Mouse (Mus musculus): ENCODE measurements at regions not wholly inside any gene's neighbourhood (a gene's known extent, or its start where the extent isn't known, plus 50 kb on each side); places are given as distances from the start of the nearest gene placed in this dataset.
A peak's percentile ranks its signal among the peaks of the same experiment; 100 is the strongest.

DNA sequence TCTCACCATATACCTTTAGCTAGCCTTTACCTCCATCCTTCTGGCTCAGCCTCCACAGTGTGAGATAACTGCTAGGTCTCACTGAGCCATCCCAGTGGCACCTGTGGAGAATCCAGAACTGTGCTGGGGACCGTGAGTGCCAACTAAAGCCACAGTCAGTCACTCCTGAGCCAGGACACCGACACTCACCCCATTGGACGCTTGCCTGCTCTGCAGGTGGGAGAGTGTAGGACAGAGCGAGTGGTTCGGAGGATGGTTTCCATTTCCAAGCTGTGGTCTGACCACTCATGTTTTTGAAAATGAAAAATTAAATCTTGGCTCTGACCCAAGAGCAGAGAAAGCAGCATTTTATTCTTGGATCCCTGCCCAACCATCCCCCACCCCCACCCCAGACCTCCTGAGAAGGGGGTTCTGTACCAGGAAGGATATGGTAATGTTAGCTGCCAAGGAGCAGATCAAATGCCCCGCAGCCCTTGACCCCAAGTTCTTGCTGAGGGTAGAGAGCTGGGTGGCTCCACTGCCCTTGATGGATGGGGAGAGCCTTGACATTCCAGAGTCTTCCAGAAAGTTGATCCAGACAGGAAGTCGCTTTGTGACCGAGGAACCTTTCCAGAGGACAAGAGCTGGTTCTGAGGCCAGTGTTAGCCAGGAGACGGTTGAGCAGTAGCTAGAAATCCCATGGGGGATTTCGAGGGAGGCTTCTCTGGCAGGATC, 83.3 kb upstream of the Smim23 start:
- DNase-seq: peak; percentile 40 to 65

GRCm38 (mm10) chr11:32903970-32904369, 79.6 kb upstream of the Smim23 start:
- DNase-seq: peak; percentile 57 to 71

DNA sequence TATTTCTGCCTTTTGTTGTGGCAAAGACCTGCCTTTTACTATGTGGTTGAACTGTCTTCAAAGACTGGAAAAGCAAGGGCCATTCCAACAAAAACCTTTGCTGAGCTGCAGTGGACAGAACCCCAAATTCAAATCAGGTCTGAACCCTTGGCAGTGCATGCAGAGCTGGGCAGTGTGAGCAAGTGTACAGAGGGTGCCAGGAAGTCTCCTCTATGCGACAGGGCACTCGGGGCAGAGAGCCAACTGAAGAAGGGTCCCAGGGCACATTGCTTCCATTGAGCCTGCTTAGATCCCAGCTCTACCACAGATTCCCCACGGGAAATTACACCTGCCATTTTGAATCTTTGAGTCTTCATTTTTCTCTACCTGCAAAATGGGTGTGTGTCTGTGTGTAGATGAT, 79.0 kb upstream of the Smim23 start:
- DNase-seq: peak; percentile 56 to 72

DNA sequence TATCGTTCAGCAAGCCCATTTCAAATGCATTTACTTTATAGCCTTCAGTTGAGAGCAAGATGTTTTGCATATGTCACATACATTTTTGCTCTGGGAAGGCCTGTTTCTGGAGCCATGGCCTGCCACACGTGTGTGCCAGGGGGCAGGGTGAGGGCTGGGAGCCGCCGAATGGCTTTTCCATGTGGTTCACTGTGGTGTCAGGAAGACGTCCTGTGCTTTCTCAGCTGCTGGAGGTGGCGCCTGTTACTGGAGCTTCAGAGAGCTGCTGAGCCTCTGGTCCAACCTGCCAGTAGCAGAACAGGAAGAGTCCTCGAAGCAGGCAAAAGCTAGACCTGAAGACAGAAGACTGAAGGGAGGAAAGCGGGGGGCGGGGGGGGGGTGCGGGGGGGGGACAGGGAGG, 78.5 kb upstream of the Smim23 start:
- DNase-seq: peak; percentile 14 to 23

DNA sequence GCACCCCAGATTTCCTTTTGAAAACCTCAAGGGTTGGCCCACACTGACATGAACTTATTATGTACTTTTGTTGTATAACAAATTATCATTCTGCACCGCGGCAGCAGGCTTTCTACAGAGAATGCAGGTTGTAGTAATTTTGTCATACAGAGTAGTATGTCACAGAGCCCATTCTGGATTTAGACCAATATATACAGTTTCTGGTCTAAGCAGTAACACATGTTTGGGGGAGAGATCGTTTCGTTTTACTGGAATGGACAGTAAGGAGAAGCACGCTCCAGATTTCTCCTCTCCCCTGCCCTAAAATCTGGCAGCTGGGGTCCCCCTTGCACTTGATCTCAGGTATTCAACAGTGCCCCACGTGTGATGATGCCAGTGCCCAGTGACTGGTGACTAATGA, 76.0 kb upstream of the Smim23 start:
- DNase-seq: no peak

GRCm38 (mm10) chr11:32899604-32900216, 75.3 kb upstream of the Smim23 start:
- peak in 1 of 2 experiments; percentile 28 for DNase-seq

- DNase-seq: peak in 1 of 2 experiments; percentile 28
Measured at GRCm38 (mm10) chr11:32895400-32895799, 71.0 kb upstream of the Smim23 start.

DNA sequence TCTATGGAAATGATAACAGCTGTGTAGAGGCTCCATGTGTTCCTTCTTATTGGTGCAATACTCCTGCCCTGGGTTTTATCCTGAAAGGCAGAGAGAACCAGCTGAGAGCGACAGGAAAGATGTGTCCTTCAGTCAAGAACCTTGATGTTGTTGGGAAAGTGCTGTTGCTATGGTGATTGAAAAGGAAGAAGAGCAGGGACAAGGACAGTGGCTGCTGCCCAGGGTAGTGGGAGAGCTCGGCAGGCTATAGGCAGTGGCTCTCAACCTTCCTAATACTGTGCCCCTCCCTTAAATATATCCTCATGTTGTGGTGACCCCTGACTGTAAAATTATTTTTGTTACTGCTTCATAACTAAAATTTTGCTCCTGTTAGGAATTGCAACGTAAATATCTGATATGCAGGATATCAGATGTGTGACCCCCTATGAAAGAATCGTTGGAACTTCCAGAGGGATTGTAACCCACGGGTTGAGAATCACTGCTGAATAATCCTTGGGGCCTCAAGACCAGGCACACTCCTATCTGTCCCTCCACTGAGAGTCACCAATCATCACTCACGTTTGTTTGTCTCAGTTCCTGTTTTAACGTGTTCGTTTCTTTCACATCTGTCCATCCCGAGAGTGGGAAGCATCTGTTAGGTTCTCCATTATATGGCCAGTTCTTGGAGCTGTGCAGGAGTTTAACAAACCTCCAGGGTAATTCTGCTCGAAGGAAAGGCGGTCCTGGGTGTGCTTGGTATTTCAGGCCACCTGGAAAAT, 68.9 kb upstream of the Smim23 start:
- no peak for DNase-seq

- DNase-seq: no peak
Measured at GRCm38 (mm10) chr11:32892496-32892895, 68.1 kb upstream of the Smim23 start.

DNA sequence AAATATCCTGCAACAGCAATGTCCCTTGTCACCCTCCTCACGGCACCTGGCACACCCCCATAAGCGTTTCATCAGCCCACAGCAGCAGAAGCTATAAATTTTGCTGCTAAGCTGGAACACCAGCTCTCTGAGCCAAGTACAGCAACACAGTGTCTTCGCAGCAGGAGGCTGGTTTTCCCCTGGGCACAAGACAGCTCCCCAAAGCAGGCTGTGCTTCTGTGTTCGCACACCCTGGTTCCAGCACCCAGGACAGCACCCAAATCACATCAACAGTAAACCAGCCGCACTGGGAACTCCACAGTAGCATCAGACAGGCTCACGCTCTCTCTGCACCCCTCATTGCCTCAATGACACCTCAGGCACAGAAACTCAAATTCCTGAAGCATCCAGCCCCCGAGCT, 64.8 kb upstream of the Smim23 start:
- no peak for DNase-seq

DNA sequence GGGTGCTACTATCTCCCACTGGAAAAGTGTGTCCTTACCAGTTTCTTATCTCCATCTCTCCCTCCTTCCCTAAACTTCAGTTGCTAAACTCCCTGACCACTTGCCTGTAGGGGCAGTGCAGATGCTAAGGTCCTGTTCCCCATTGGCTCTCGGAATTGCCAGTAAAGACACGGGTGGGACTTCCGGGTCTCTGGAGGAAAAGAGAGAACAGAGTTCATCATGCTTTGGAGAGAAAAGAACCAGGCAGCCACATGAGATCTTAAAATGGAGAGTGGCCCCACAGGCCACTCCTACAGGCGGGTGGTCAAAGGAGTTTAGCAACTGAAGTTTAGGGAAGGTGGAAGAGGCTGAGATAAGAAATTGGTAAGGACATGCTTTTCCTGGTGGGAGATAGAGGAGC, 60.3 kb upstream of the Smim23 start:
- no peak for DNase-seq

DNA sequence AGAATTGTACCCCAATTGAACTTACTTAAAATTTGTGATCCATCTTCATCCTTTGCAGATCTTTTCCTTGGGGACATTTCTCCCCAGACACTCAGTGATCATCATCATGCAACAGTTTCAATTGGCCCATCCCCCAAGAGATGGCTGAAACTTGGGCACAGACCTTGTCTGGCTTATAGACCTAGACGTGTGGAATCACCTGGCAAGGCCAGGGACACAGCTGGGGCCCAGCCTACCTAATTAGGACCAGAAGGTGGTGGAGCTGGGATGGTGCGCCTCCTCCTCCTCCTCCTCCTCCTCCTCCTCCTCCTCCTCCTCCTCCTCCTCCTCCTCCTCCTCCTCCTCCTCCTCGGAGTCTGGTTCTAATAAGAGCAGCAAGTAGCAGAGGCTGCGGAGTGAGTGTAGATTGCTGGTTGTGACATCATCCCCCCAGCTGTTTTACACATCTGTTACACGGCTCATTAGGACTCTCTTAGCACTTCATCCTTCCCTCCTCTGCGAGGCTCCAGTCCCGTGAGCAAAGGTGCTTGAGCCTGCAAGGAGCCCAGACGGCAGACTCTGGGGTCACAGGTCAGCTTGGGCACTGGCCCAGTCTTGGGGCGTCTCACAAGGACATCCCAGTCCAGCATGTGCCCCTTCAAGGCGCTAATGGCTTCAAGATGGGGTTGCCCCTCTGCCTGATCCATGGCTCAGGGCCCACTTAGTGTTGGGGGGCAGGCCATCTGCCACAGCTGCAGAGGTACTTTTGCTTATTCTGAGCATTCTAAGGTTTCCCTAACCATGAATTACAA, 58.9 kb upstream of the Smim23 start:
- no peak for DNase-seq

DNA sequence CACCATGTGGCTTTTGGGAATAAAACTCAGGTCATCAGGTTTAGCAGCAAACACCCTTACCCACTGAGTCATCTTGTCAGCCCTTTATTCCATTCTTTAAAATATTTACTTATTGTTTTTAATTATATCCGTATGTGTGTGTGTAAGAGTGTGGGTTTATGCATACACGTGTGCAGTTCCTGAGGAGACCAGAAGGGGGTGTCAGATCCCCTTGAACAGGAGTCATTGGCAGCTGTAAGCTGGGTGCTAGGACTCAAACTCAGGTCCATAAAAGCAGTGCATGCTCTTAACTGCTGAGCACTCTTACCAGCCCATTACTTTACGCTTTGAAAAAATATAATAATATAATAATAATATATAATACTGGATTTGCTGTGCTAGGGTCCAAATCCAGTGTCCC, 54.6 kb upstream of the Smim23 start:
- no peak for DNase-seq

All from cerebellum, postnatal 10 days (tissue).